Mouse (Mus musculus) limb, embryonic 14.5 days (tissue): ENCODE results near the gene Misp. TPM values are rescaled to one million over a fixed set of nuclear protein-coding genes. Genes with fewer than 3 reads are reported as not detected.

Experiments
- ATAC-seq: fragments of 200-750 bp; cut with Nextera tagmentation; 2 replicates; pipeline ENCODE4 v1.8.0; 2017; ENCODE audit warnings: low read depth, moderate number of reproducible peaks, moderate TSS enrichment; ENCODE audit not compliant: low FRiP score
- DNase-seq: peaks from one replicate; pipeline ENCODE4 v3.0.0-alpha.2; 2015; ENCODE audit warnings: low spot score
- H3K27ac ChIP-seq: fragments of 300-500 bp; sonication (generic); replicated peaks from 2 replicates; pipeline ENCODE4 v1.5.1; 2014; ENCODE audit warnings: low read depth, mild to moderate bottlenecking, low read length, moderate library complexity, mixed read lengths
- H3K27me3 ChIP-seq: fragments of 300-500 bp; sonication (generic); 2 replicates; pipeline ENCODE4 v1.6.1; 2014; ENCODE audit warnings: low read length, mixed read lengths; ENCODE audit not compliant: control insufficient read depth, insufficient read depth
- H3K36me3 ChIP-seq: fragments of 300-500 bp; sonication (generic); 2 replicates; pipeline ENCODE4 v1.6.1; 2014; ENCODE audit warnings: mild to moderate bottlenecking, low read length, moderate library complexity, mixed read lengths; ENCODE audit not compliant: control insufficient read depth, insufficient read depth
- H3K4me1 ChIP-seq: fragments of 300-500 bp; sonication (generic); 2 replicates; pipeline ENCODE4 v1.6.1; 2014; ENCODE audit warnings: antibody characterized with exemption, low read length, mixed read lengths; ENCODE audit not compliant: control insufficient read depth, insufficient read depth
- H3K4me2 ChIP-seq: fragments of 300-500 bp; sonication (generic); replicated peaks from 2 replicates; pipeline ENCODE4 v1.6.1; 2014; ENCODE audit warnings: low read depth, mild to moderate bottlenecking, low read length, moderate library complexity; ENCODE audit not compliant: severe bottlenecking
- H3K4me3 ChIP-seq: fragments of 300-500 bp; sonication (generic); replicated peaks from 2 replicates; pipeline ENCODE4 v1.5.1; 2014; ENCODE audit warnings: low read length
- H3K9ac ChIP-seq: fragments of 300-500 bp; sonication (generic); 2 replicates; pipeline ENCODE4 v1.6.1; 2014; ENCODE audit warnings: mild to moderate bottlenecking, low read depth, low read length, moderate library complexity; ENCODE audit not compliant: severe bottlenecking
- H3K9me3 ChIP-seq: fragments of 300-500 bp; sonication (generic); 2 replicates; pipeline ENCODE4 v1.6.1; 2016; ENCODE audit warnings: low read length; ENCODE audit not compliant: control insufficient read depth
- POLR2A ChIP-seq: fragments of 200-500 bp; IDR thresholded peaks from 2 replicates; pipeline ENCODE4 v1.8.0; 2012; ENCODE audit warnings: inconsistent platforms, mild to moderate bottlenecking, moderate library complexity, borderline replicate concordance; ENCODE audit not compliant: insufficient read depth, insufficient read length; ENCODE audit errors: extremely low read depth
- WGBS: fragments of 180-500 bp; shearing (Covaris S2); extraction: QIAGEN DNeasy Blood & Tissue Kit; methylation state at CpG from one replicate; pipeline ENCODE4 v1.1.7; 2014; 5-methylcytosine and 5-hydroxymethylcytosine counted together
- polyA plus RNA-seq, 2 experiments: library from polyadenylated mRNA; depleted of rRNA in 1 of 2; stranded (reverse) in 1 of 2; unstranded in 1 of 2; fragments of >200 nt; fragmentation: Nextera tagmentation in 1 of 2; extraction: Ambion mirVana in 1 of 2; gene quantifications; 2 replicates each; pipeline versions ENCODE4 v1.2.1 to v1.2.3; 2012 to 2014

The Misp gene
- polyA plus RNA-seq, 2 experiments: 0.41 to 0.54 TPM

DNA sequence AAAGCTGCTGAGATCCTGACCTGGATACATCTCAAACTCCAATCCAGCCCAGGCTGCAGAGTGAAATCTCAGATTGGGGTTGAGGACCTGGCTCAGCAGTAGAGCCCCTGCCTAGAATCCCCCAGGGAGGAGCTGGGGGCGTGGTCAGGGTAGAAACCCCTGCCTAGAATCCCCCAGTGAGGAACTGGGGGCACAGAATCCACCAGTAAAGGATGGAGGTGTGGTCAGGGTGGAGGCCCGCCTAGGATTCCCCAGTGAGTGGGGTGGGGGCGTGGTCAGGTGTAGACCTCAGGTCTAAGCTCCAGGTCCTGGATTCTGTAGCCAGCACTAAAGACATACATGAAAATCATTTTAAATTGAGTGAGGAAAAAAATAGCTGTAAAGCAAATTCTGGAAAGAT is 52.1 kb downstream of the Misp start:
- Histone ChIP-seq H3K4me2 (peak overlapping the region; percentile 72), H3K36me3 (peaks cover 29% of the 10 kb centered on the region), H3K27me3 (no peaks in the 10 kb centered on the region), H3K4me3 (peak overlapping the region; percentile 58), H3K27ac (no peak overlapping the region), H3K4me1 (peaks cover 16% of the 10 kb centered on the region; the same call in 1 of the 2 replicates), H3K9me3 (no peaks in the 10 kb centered on the region), H3K9ac (peak overlapping the region; percentile 88; the same call in 1 of the 2 replicates)
- TF ChIP-seq POLR2A: no peak
- DNase-seq: no peak
- WGBS: 49% methylated on average over 3 of the region's 3 CpGs
- no peak for ATAC-seq

DNA sequence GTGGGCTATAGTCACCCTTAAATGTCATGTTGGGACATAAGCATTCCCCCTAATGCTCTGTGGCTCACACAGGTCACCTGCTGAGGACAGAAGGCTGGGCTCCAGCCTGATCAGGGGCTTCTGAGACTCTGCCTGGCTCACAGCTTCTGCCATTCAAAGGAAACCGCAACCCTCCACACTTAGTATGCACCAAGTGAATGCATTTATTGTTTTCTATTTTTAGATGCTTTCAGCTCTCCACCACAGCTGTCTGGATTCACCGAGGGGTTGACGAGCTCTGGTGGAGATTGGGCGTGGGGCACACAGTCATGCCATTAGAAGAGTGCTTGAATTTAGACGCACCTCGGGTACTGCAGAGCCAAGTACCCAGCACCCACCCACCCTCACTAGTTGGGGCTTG is 52.5 kb downstream of the Misp start:
- peak overlapping the region; percentile 58 for H3K4me3 ChIP-seq
- DNase-seq (no peak), ATAC-seq (no peak)
- no peak for TF ChIP-seq POLR2A
- WGBS: 11% methylated on average over 6 of the region's 6 CpGs
- H3K36me3 ChIP-seq: peaks cover 29% of the 10 kb centered on the region
- peak overlapping the region; percentile 72 for H3K4me2 ChIP-seq
- 0 out of 2 replicates have a peak overlapping the region, but pooled peaks have one; percentile 75 for H3K27ac ChIP-seq
- H3K4me1 ChIP-seq: peaks cover 16% of the 10 kb centered on the region; the same call in 1 of the 2 replicates
- no peaks in the 10 kb centered on the region for H3K27me3 ChIP-seq
- H3K9ac ChIP-seq: peak overlapping the region; percentile 88
- no peaks in the 10 kb centered on the region for H3K9me3 ChIP-seq

DNA sequence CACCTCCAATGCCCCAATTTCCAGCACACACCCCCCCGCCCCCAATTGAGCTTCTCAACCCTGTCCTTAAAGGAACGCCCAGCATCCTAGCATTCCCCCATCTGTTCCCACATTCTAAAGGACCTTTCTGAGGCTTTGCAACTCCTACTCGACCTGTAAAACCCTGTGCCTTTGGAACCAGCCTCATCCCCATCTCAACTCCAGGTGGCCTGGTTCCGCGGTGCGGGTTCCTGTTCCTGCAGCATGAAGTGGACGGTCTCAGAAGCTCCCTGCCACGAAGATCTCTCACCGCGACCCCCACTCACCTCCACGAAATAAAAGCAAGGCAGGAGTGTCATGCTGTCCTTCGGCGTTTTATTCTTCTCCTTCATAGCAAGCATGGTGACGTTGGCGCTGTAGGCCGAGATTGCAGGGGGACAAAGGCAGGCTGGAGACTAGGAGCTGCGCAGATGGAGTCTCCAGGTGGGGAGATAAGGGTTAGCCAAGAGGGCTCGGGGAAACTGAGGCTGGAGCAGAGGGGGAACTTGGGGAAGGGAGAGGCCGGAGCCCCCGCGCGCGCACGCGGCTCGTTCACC is 53.0 kb downstream of the Misp start:
- ATAC-seq (no peak; the same call in 1 of the 2 replicates), DNase-seq (no peak)
- no peak for TF ChIP-seq POLR2A

DNA sequence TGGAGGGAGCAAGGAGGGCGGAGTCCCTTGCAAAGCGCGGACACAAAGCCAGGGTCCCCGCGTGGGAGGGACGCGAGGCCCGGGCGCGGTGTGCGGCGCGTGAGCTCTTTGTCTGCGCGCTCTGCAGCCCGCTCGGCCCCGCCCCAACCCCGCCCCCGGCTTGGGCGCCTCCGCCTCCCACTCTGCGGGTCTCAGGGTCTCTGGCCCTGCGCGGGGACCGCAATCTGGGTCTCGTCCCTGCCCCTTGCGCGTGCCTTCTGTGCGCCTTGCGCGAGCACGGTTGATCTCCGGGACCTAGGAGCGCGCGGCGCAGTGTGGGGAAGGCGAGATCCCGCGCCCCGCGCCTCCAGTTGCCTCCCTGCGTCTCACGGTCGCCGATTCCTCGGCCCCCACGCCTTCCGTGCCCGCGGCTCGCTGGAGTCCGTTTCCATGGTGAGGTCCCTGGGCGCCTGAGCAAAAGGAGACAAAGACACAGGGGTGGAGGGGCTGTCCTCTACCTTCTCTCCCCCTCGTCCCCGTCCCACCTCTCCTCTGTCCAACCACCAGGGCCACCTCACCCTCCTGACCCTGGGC is 53.6 kb downstream of the Misp start, which contains the start of the genes Prtn3 and Plppr3:
Gene Prtn3 (plus strand): TSS at position 187 of the 573 bp plus-strand sequence.
Gene Plppr3 (minus strand): TSS at position 345 of the 573 bp plus-strand sequence.
- DNase-seq: peak; percentile 55
- Histone ChIP-seq H3K4me1 (peaks cover 16% of the 10 kb centered on the region; the same call in 1 of the 2 replicates), H3K9me3 (no peaks in the 10 kb centered on the region), H3K27ac (peak within 1 kb of the TSS; percentile 75), H3K36me3 (peaks cover 23% of the 10 kb centered on the region), H3K4me2 (peak within 1 kb of the TSS; percentile 72), H3K27me3 (no peaks in the 10 kb centered on the region), H3K9ac (peak within 1 kb of the TSS; percentile 88), H3K4me3 (peak within 1 kb of the TSS; percentile 58)
- peak; percentile 88; the same call in 1 of the 2 replicates for TF ChIP-seq POLR2A
- peak; percentile 90 for ATAC-seq
- 0% methylated on average over 34 of the region's 57 CpGs for WGBS

More for the DNA sequence above, 53.0 kb downstream of the Misp start:
- H3K27ac ChIP-seq: peak overlapping the region; percentile 75
- H3K27me3 ChIP-seq: no peaks in the 10 kb centered on the region
- H3K4me1 ChIP-seq: peaks cover 16% of the 10 kb centered on the region; the same call in 1 of the 2 replicates
- peak overlapping the region; percentile 58 for H3K4me3 ChIP-seq
- no peaks in the 10 kb centered on the region for H3K9me3 ChIP-seq
- H3K4me2 ChIP-seq: peak overlapping the region; percentile 72
- under 1% methylated on average over 26 of the region's 26 CpGs for WGBS
- H3K36me3 ChIP-seq: peaks cover 29% of the 10 kb centered on the region
- H3K9ac ChIP-seq: peak overlapping the region; percentile 88

DNA sequence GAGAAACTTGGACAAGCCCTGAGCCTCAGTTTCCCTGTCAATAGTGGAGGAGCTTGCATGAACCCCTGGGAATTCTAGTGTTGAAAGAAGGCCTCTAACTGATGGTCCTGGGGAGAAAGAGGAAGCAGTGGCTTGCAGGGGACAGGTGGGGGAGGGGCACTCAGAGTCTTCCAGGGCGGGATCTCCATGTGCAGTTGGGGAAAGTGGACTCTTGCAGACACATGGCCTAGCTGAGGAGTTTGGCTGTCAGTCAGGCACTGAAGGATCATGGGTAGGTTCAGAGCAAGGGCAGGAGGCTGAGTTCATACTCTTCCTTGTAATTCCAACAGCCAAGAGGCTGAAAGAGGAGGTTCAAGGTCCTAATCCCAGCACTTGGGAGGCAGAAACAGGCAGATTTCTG is 56.4 kb downstream of the Misp start:
- no peak overlapping the region for H3K4me3 ChIP-seq
- DNase-seq (no peak), ATAC-seq (no peak)
- no peak overlapping the region for H3K4me2 ChIP-seq
- no peaks in the 10 kb centered on the region for H3K36me3 ChIP-seq
- H3K4me1 ChIP-seq: peaks cover 18% of the 10 kb centered on the region; the same call in 1 of the 2 replicates
- H3K27me3 ChIP-seq: no peaks in the 10 kb centered on the region
- 69% methylated on average over 1 of the region's 1 CpGs for WGBS
- no peaks in the 10 kb centered on the region for H3K9me3 ChIP-seq
- no peak overlapping the region for H3K9ac ChIP-seq
- H3K27ac ChIP-seq: no peak overlapping the region
- TF ChIP-seq POLR2A: no peak
